20 mouse cellular contexts compared by ENCODE assay signal in the genomic region with DNA sequence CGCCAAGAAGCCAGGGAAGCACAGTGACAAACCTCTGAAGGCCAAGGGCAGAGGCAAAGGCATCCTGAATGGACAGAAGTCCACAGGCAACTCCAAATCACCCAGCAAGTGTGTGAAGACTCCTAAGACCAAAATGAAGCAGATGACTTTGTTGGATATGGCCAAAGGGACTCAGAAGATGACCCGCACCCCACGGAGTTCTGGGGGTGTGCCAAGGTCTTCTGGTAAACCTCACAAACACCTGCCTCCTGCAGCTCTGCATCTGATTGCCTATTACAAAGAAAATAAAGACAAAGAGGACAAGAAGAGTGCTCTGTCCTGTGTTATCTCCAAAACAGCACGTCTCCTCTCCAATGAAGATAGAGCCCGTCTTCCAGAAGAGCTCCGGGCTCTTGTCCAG. TPM values are rescaled to one million over a fixed set of nuclear protein-coding genes. Genes with fewer than 3 reads are reported as not detected.
DNase-seq lines count a peak whose midpoint lies in the region; ATAC-seq lines count a peak whose summit lies in the region.
"Had no signal": no experiment of that assay in that cellular context is flagged by ENCODE, and none has a peak within 500 bp of the region (broad histone marks: within the 10 kb centered on the region; RNA-seq: fewer than 3 reads in every experiment).

No protein-coding gene starts in this region.

- no peaks in the 10 kb centered on the region for H3K27me3 ChIP-seq in heart, embryonic 15.5 days
- H3K27me3 ChIP-seq in heart, embryonic 11.5 days (ENCODE audit: control insufficient read depth, insufficient read depth, low read length): no peaks in the 10 kb centered on the region
- H3K27me3 ChIP-seq in limb, embryonic 10.5 days (ENCODE audit: low read depth, poor library complexity, severe bottlenecking): no peaks in the 10 kb centered on the region
- H3K27me3 ChIP-seq: hindbrain, embryonic 15.5 days; liver, embryonic 13.5 days; midbrain, embryonic 13.5 days had no signal

- no peak overlapping the region for H3K4me3 ChIP-seq in heart, embryonic 15.5 days
- no peak overlapping the region for H3K4me3 ChIP-seq in heart, embryonic 11.5 days (ENCODE audit: low read depth, low read length)
- H3K4me3 ChIP-seq in limb, embryonic 10.5 days: no peak overlapping the region
- H3K4me3 ChIP-seq: forebrain, embryonic 10.5 days; hindbrain, embryonic 15.5 days; liver, embryonic 13.5 days; midbrain, embryonic 13.5 days had no signal

- H3K36me3 ChIP-seq in heart, embryonic 15.5 days: peaks cover 81% of the 10 kb centered on the region
- H3K36me3 ChIP-seq in heart, embryonic 11.5 days (ENCODE audit: control insufficient read depth, insufficient read depth, low read length): peaks cover 57% of the 10 kb centered on the region
- H3K36me3 ChIP-seq in limb, embryonic 10.5 days: peaks cover 100% of the 10 kb centered on the region

- peak; percentile 33 for DNase-seq in cerebellum, adult 11 months
- peak; percentile 24 to 51 for DNase-seq in cerebellum, postnatal 14 days
- no peak for DNase-seq in thymus, postnatal 36 days
- no peak for DNase-seq in limb, embryonic 10.5 days (ENCODE audit: low spot score)
- DNase-seq: adrenal gland, postnatal 25 days; gastrocnemius, postnatal 14 days; heart, adult 18-20 months; kidney, postnatal 25 days; layer of hippocampus, postnatal 36 days; liver, embryonic 13.5 days; lung, adult 2 months; thymus, postnatal 25 days had no signal

- no peaks in the 10 kb centered on the region for H3K9me3 ChIP-seq in heart, embryonic 15.5 days (replicated peaks)
- no peaks in the 10 kb centered on the region for H3K9me3 ChIP-seq in heart, embryonic 11.5 days (replicated peaks; ENCODE audit: control insufficient read depth, low read length)
- H3K9me3 ChIP-seq in limb, embryonic 10.5 days (replicated peaks): no peaks in the 10 kb centered on the region
- H3K9me3 ChIP-seq: forebrain, embryonic 10.5 days; hindbrain, embryonic 15.5 days; liver, embryonic 13.5 days; midbrain, embryonic 13.5 days had no signal

- no peak for ATAC-seq in cerebellum, adult (ENCODE audit: insufficient number of reproducible peaks, low FRiP score, low TSS enrichment)
- ATAC-seq in heart, embryonic 15.5 days (replicated peaks; ENCODE audit: insufficient number of reproducible peaks, insufficient read depth, low FRiP score, low read depth): no peak
- no peak for ATAC-seq in heart, embryonic 11.5 days (replicated peaks; ENCODE audit: insufficient number of reproducible peaks, low FRiP score, low TSS enrichment)
- ATAC-seq: forebrain, embryonic 16.5 days; midbrain, embryonic 13.5 days had no signal

- peak overlapping the region; percentile 15; the same call in 1 of the 2 replicates for H3K27ac ChIP-seq in heart, embryonic 15.5 days
- no peak overlapping the region; the same call in 1 of the 2 replicates for H3K27ac ChIP-seq in heart, embryonic 11.5 days (ENCODE audit: low read depth, low read length)
- no peak overlapping the region for H3K27ac ChIP-seq in limb, embryonic 10.5 days
- H3K27ac ChIP-seq: forebrain, embryonic 10.5 days; hindbrain, embryonic 15.5 days; liver, embryonic 13.5 days; midbrain, embryonic 13.5 days; stomach, postnatal 0 days had no signal

- 60% methylated on average over 6 of the region's 6 CpGs for WGBS in heart, embryonic 15.5 days
- 77% methylated on average over 6 of the region's 6 CpGs for WGBS in heart, embryonic 11.5 days (ENCODE audit: insufficient replicate concordance)
- WGBS in limb, embryonic 10.5 days: 96% methylated on average over 6 of the region's 6 CpGs

- H3K4me2 ChIP-seq in heart, embryonic 15.5 days: no peak overlapping the region
- no peak overlapping the region for H3K4me2 ChIP-seq in heart, embryonic 11.5 days
- H3K4me2 ChIP-seq: hindbrain, embryonic 15.5 days; liver, embryonic 13.5 days; midbrain, embryonic 13.5 days had no signal

- no peak overlapping the region for H3K9ac ChIP-seq in heart, embryonic 15.5 days
- H3K9ac ChIP-seq in heart, embryonic 11.5 days (ENCODE audit: low read depth, low read length): no peak overlapping the region
- H3K9ac ChIP-seq: hindbrain, embryonic 15.5 days; liver, embryonic 13.5 days; midbrain, embryonic 13.5 days had no signal

- peaks cover 5% of the 10 kb centered on the region; the same call in 1 of the 2 replicates for H3K4me1 ChIP-seq in heart, embryonic 15.5 days (replicated peaks)
- H3K4me1 ChIP-seq in heart, embryonic 11.5 days (ENCODE audit: control insufficient read depth, insufficient read depth, low read length): no peaks in the 10 kb centered on the region
- H3K4me1 ChIP-seq in limb, embryonic 10.5 days: no peaks in the 10 kb centered on the region
- H3K4me1 ChIP-seq: forebrain, embryonic 10.5 days; hindbrain, embryonic 15.5 days; liver, embryonic 13.5 days; midbrain, embryonic 13.5 days had no signal

RNA-seq across cellular contexts. Expression of a gene that starts 29.8 kb away (rescaled TPM):
- 20.9 and 25.8 TPM in 2 replicates for polyA plus RNA-seq in heart, embryonic 15.5 days (2015; fragmentation: Nextera tagmentation; extraction: Ambion mirVana)
- polyA plus RNA-seq in heart, embryonic 11.5 days (2014; fragmentation: Nextera tagmentation; extraction: Ambion mirVana): 28.9 and 45.4 TPM in 2 replicates
- polyA plus RNA-seq in limb, embryonic 10.5 days (2016; fragmentation: Nextera tagmentation; extraction: Ambion mirVana): 58.1 and 68.3 TPM in 2 replicates

RNA-seq across cellular contexts. Expression of a gene that starts 34.2 kb away (rescaled TPM):
- 5.0 and 7.4 TPM in 2 replicates for polyA plus RNA-seq in heart, embryonic 15.5 days (2015; fragmentation: Nextera tagmentation; extraction: Ambion mirVana)
- 3.6 and 4.9 TPM in 2 replicates for polyA plus RNA-seq in heart, embryonic 11.5 days (2014; fragmentation: Nextera tagmentation; extraction: Ambion mirVana)
- polyA plus RNA-seq in limb, embryonic 10.5 days (2016; fragmentation: Nextera tagmentation; extraction: Ambion mirVana): 0.25 and 1.7 TPM in 2 replicates

RNA-seq across cellular contexts. Expression of a gene that starts 48.8 kb away (rescaled TPM):
- polyA plus RNA-seq in heart, embryonic 15.5 days (2015; fragmentation: Nextera tagmentation; extraction: Ambion mirVana): 39.3 and 39.4 TPM in 2 replicates
- 32.3 and 35.2 TPM in 2 replicates for polyA plus RNA-seq in heart, embryonic 11.5 days (2014; fragmentation: Nextera tagmentation; extraction: Ambion mirVana)
- polyA plus RNA-seq in limb, embryonic 10.5 days (2016; fragmentation: Nextera tagmentation; extraction: Ambion mirVana): 44.5 and 45.4 TPM in 2 replicates

Comparison
In these comparisons a context has a peak if more than half of its experiments do, and no peak if none do; other contexts are left out.
1. DNase-seq: peak in cerebellum, adult 11 months (single experiment) and cerebellum, postnatal 14 days (2 of 2); none in thymus, postnatal 36 days (0 of 2) and limb, embryonic 10.5 days (single experiment).